Mouse (Mus musculus) testis, adult 2 months (tissue): Measurements from ENCODE around the gene Cela3b. TPM values are rescaled to one million over a fixed set of nuclear protein-coding genes. Genes with fewer than 3 reads are reported as not detected.

ENCODE experiments used
- H3K27ac ChIP-seq: fragments of 200-500 bp; 2 replicates; pipeline ENCODE4 v1.5.1; 2012; ENCODE audit warnings: low read depth, low read length; ENCODE audit not compliant: control insufficient read depth, insufficient read depth
- H3K27me3 ChIP-seq: fragments of 200-500 bp; 2 replicates; pipeline ENCODE4 v1.6.1; 2012; ENCODE audit warnings: mild to moderate bottlenecking, low read length, moderate library complexity; ENCODE audit not compliant: control insufficient read depth, insufficient read depth
- H3K36me3 ChIP-seq: fragments of 200-500 bp; 2 replicates; pipeline ENCODE4 v1.6.1; 2012; ENCODE audit warnings: mild to moderate bottlenecking, low read length; ENCODE audit not compliant: control insufficient read depth, insufficient read depth
- H3K4me1 ChIP-seq: fragments of 200-500 bp; 2 replicates; pipeline ENCODE4 v1.6.1; 2012; ENCODE audit warnings: low read length; ENCODE audit not compliant: control insufficient read depth, insufficient read depth
- H3K4me3 ChIP-seq: fragments of 200-500 bp; 2 replicates; pipeline ENCODE4 v1.5.1; 2012; ENCODE audit warnings: low read depth, mild to moderate bottlenecking, low read length, moderate library complexity, mixed read lengths; ENCODE audit not compliant: control insufficient read depth
- CTCF ChIP-seq: fragments of 200-500 bp; IDR thresholded peaks from 2 replicates; pipeline ENCODE4 v1.5.1; 2012; ENCODE audit warnings: low read depth, mild to moderate bottlenecking, inconsistent platforms, low read length, moderate library complexity; ENCODE audit not compliant: control insufficient read depth, insufficient read depth, insufficient replicate concordance
- POLR2A ChIP-seq: fragments of 200-500 bp; IDR thresholded peaks from 2 replicates; pipeline ENCODE4 v1.6.1; 2012; ENCODE audit warnings: low read depth, mild to moderate bottlenecking, inconsistent platforms, low read length, moderate library complexity; ENCODE audit not compliant: control insufficient read depth
- polyA plus RNA-seq: library from polyadenylated mRNA; depleted of rRNA; stranded (reverse); fragments of >200 nt; gene quantifications from 2 replicates; pipeline ENCODE4 v1.2.3, GENCODE M21; 2012

Gene Cela3b
- polyA plus RNA-seq, 1 experiment, result 3.3 TPM

GRCm38 (mm10) chr4:137474694-137475093, 44.4 kb upstream of the Cela3b start:
- H3K27ac ChIP-seq, result no peak overlapping the region
- no peaks in the 10 kb centered on the region for H3K36me3 ChIP-seq
- peaks cover 24% of the 10 kb centered on the region for H3K4me1 ChIP-seq
- no peaks in the 10 kb centered on the region for H3K27me3 ChIP-seq
- no peak overlapping the region for H3K4me3 ChIP-seq
- TF ChIP-seq CTCF, result no peak
- no peak for TF ChIP-seq POLR2A

- TF ChIP-seq CTCF, result no peak
- peak; percentile 26; the same call in 1 of the 2 replicates for TF ChIP-seq POLR2A
- Histone ChIP-seq H3K36me3 (no peaks in the 10 kb centered on the region), H3K27ac (no peak overlapping the region), H3K4me1 (peaks cover 29% of the 10 kb centered on the region), H3K27me3 (no peaks in the 10 kb centered on the region), H3K4me3 (peak overlapping the region; percentile 49)
Observed at GRCm38 (mm10) chr4:137473701-137474388, 43.5 kb upstream of the Cela3b start.

GRCm38 (mm10) chr4:137473240-137473639, 42.9 kb upstream of the Cela3b start:
- no peak overlapping the region for H3K27ac ChIP-seq
- no peaks in the 10 kb centered on the region for H3K27me3 ChIP-seq
- H3K4me1 ChIP-seq, result peaks cover 25% of the 10 kb centered on the region
- H3K4me3 ChIP-seq, result peak overlapping the region; percentile 49
- TF ChIP-seq POLR2A (no peak), CTCF (no peak)
- H3K36me3 ChIP-seq, result no peaks in the 10 kb centered on the region

- Histone ChIP-seq H3K4me1 (peaks cover 25% of the 10 kb centered on the region), H3K27ac (no peak overlapping the region)
Observed at GRCm38 (mm10) chr4:137471326-137471725, 41.0 kb upstream of the Cela3b start.

GRCm38 (mm10) chr4:137470701-137471317, 40.5 kb upstream of the Cela3b start:
- no peaks in the 10 kb centered on the region for H3K36me3 ChIP-seq
- no peak overlapping the region; the same call in 1 of the 2 replicates for H3K4me3 ChIP-seq
- no peaks in the 10 kb centered on the region for H3K27me3 ChIP-seq
- TF ChIP-seq POLR2A (no peak), CTCF (no peak)
- H3K4me1 ChIP-seq, result peaks cover 25% of the 10 kb centered on the region
- H3K27ac ChIP-seq, result no peak overlapping the region; the same call in 1 of the 2 replicates

More at GRCm38 (mm10) chr4:137471326-137471725, 41.0 kb upstream of the Cela3b start:
- Histone ChIP-seq H3K4me3 (no peak overlapping the region), H3K27me3 (no peaks in the 10 kb centered on the region), H3K36me3 (no peaks in the 10 kb centered on the region)
- TF ChIP-seq CTCF (no peak), POLR2A (no peak)

GRCm38 (mm10) chr4:137469845-137470692, 39.7 kb upstream of the Cela3b start:
- Histone ChIP-seq H3K4me3 (peak overlapping the region; percentile 20), H3K27ac (peak overlapping the region; percentile 5; the same call in 1 of the 2 replicates), H3K27me3 (no peaks in the 10 kb centered on the region), H3K36me3 (no peaks in the 10 kb centered on the region), H3K4me1 (peaks cover 24% of the 10 kb centered on the region)
- TF ChIP-seq POLR2A, result no peak
- no peak for TF ChIP-seq CTCF
